In genomic region chr13:68622792-68623191, GRCm38 (mm10) we compare ENCODE assay signal across 11 mouse cellular contexts. TPM values are rescaled to one million over a fixed set of nuclear protein-coding genes. Genes with fewer than 3 reads are reported as not detected.
DNase-seq lines count a peak whose midpoint lies in the region; ATAC-seq and TF ChIP-seq lines count a peak whose summit lies in the region.
"Had no signal": no experiment of that assay in that cellular context is flagged by ENCODE, and none has a peak within 500 bp of the region (broad histone marks: within the 10 kb centered on the region; RNA-seq: fewer than 3 reads in every experiment).

No protein-coding gene starts in this region.

- 53% methylated on average over 6 of the region's 6 CpGs for WGBS in heart, embryonic 12.5 days
- 46% methylated on average over 6 of the region's 6 CpGs for WGBS in lung, embryonic 14.5 days
- WGBS in forebrain, postnatal 0 days: 57% methylated on average over 6 of the region's 6 CpGs

- H3K27ac ChIP-seq in heart, embryonic 12.5 days (ENCODE audit: poor library complexity, severe bottlenecking): no peak overlapping the region
- no peak overlapping the region for H3K27ac ChIP-seq in lung, embryonic 14.5 days (ENCODE audit: low read depth)
- H3K27ac ChIP-seq in forebrain, postnatal 0 days (ENCODE audit: low read depth, low read length): no peak overlapping the region
- H3K27ac ChIP-seq: liver, embryonic 15.5 days had no signal

- no peak overlapping the region for H3K9ac ChIP-seq in heart, embryonic 12.5 days
- no peak overlapping the region for H3K9ac ChIP-seq in lung, embryonic 14.5 days
- H3K9ac ChIP-seq in forebrain, postnatal 0 days: no peak overlapping the region
- H3K9ac ChIP-seq: liver, embryonic 15.5 days had no signal

- no peak overlapping the region for H3K4me2 ChIP-seq in heart, embryonic 12.5 days
- no peak overlapping the region for H3K4me2 ChIP-seq in lung, embryonic 14.5 days
- H3K4me2 ChIP-seq in forebrain, postnatal 0 days (ENCODE audit: low read depth): no peak overlapping the region
- H3K4me2 ChIP-seq: liver, embryonic 15.5 days had no signal

- H3K27me3 ChIP-seq in heart, embryonic 12.5 days (replicated peaks): no peaks in the 10 kb centered on the region
- H3K27me3 ChIP-seq in lung, embryonic 14.5 days (ENCODE audit: insufficient read depth, low read length): no peaks in the 10 kb centered on the region
- no peaks in the 10 kb centered on the region for H3K27me3 ChIP-seq in forebrain, postnatal 0 days (ENCODE audit: insufficient read depth, low read length)
- H3K27me3 ChIP-seq: liver, embryonic 15.5 days had no signal

- TF ChIP-seq CTCF in lung, embryonic 14.5 days (IDR thresholded peaks at IDR 0.05; ENCODE audit: low read depth): peak; percentile 47
- TF ChIP-seq CTCF in forebrain, postnatal 0 days (IDR thresholded peaks at IDR 0.05; ENCODE audit: low read depth): no peak; the same call in none of the 2 replicates

- H3K4me1 ChIP-seq in heart, embryonic 12.5 days (replicated peaks): no peaks in the 10 kb centered on the region
- H3K4me1 ChIP-seq in lung, embryonic 14.5 days (ENCODE audit: insufficient read depth): no peaks in the 10 kb centered on the region
- H3K4me1 ChIP-seq in forebrain, postnatal 0 days (ENCODE audit: insufficient read depth): no peaks in the 10 kb centered on the region
- H3K4me1 ChIP-seq: liver, embryonic 15.5 days had no signal

- H3K4me3 ChIP-seq in heart, embryonic 12.5 days: no peak overlapping the region
- no peak overlapping the region for H3K4me3 ChIP-seq in lung, embryonic 14.5 days (ENCODE audit: low read depth, low read length)
- H3K4me3 ChIP-seq in forebrain, postnatal 0 days (ENCODE audit: low read depth, low read length): no peak overlapping the region
- H3K4me3 ChIP-seq: liver, embryonic 15.5 days had no signal

- H3K36me3 ChIP-seq in heart, embryonic 12.5 days: no peaks in the 10 kb centered on the region
- H3K36me3 ChIP-seq in lung, embryonic 14.5 days (ENCODE audit: insufficient read depth): 0 out of 2 replicates have a peak, but pooled peaks cover 4% of the 10 kb centered on the region
- no peaks in the 10 kb centered on the region for H3K36me3 ChIP-seq in forebrain, postnatal 0 days (ENCODE audit: insufficient read depth)
- H3K36me3 ChIP-seq: liver, embryonic 15.5 days had no signal

- H3K9me3 ChIP-seq in heart, embryonic 12.5 days (replicated peaks): no peaks in the 10 kb centered on the region
- H3K9me3 ChIP-seq in lung, embryonic 14.5 days (ENCODE audit: low read depth, low read length): no peaks in the 10 kb centered on the region
- H3K9me3 ChIP-seq in forebrain, postnatal 0 days (ENCODE audit: low read length): no peaks in the 10 kb centered on the region
- H3K9me3 ChIP-seq: liver, embryonic 15.5 days had no signal

- DNase-seq in heart, adult 9 months (ENCODE audit: low spot score in 2 of 2): no peak
- peak; percentile 47 for DNase-seq in lung, embryonic 14.5 days
- DNase-seq in lung, postnatal 4 days: no peak
- peak; percentile 72 for DNase-seq in forebrain, postnatal 0 days
- DNase-seq in retina, adult 2 months (ENCODE audit: low read depth, low spot score): peak; percentile 4
- no peak for DNase-seq in gastrocnemius, postnatal 4 days (ENCODE audit: low spot score in 2 of 2)
- DNase-seq in adrenal gland, adult (ENCODE audit: inconsistent age in 2 of 2, low spot score in 1 of 2): no peak
- DNase-seq: adrenal gland, adult 8-10 months; thymus, postnatal 25 days had no signal

- 0 out of 2 replicates have a peak, but pooled peaks have one; percentile 39 for ATAC-seq in heart, embryonic 12.5 days (ENCODE audit: insufficient number of reproducible peaks, low FRiP score)
- peak; percentile 63; the same call in 1 of the 2 replicates for ATAC-seq in lung, embryonic 14.5 days (ENCODE audit: insufficient read depth)
- ATAC-seq in forebrain, postnatal 0 days: peak; percentile 97

RNA-seq across cellular contexts. Expression of gene 1700001L19Rik, which starts 25.6 kb away (rescaled TPM):
- 0.22 TPM in 1 of 2 replicates, not detected in the other for polyA plus RNA-seq in heart, embryonic 12.5 days (2016; fragmentation: Nextera tagmentation; extraction: Ambion mirVana)
- polyA plus RNA-seq in lung, embryonic 14.5 days (2014; fragmentation: Nextera tagmentation; extraction: Ambion mirVana): 0.65 and 0.83 TPM in 2 replicates
- total RNA-seq in forebrain, postnatal 0 days (2014; rRNA removed): 9.4 and 17.5 TPM in 2 replicates
- 13.6 and 16.5 TPM in 2 replicates for polyA plus RNA-seq in forebrain, postnatal 0 days (2015; fragmentation: Nextera tagmentation; extraction: Ambion mirVana)
- total RNA-seq in gastrocnemius, postnatal 4 days (2021): not detected
- polyA plus RNA-seq: liver, embryonic 15.5 days had no signal

RNA-seq across cellular contexts. Expression of gene Fastkd3, which starts 40.8 kb away (rescaled TPM):
- 20.9 and 22.1 TPM in 2 replicates for polyA plus RNA-seq in heart, embryonic 12.5 days (2016; fragmentation: Nextera tagmentation; extraction: Ambion mirVana)
- polyA plus RNA-seq in lung, embryonic 14.5 days (2014; fragmentation: Nextera tagmentation; extraction: Ambion mirVana): 39.1 and 41.0 TPM in 2 replicates
- total RNA-seq in forebrain, postnatal 0 days (2014; rRNA removed): 7.9 and 12.3 TPM in 2 replicates
- polyA plus RNA-seq in forebrain, postnatal 0 days (2015; fragmentation: Nextera tagmentation; extraction: Ambion mirVana): 19.5 and 21.3 TPM in 2 replicates
- total RNA-seq in gastrocnemius, postnatal 4 days (2021): 10 to 100 TPM in 1 of 2 experiments, 1 to 10 TPM in 1; 9.4 to 11.2 TPM

RNA-seq across cellular contexts. Expression of gene Mtrr, which starts 40.8 kb away (rescaled TPM):
- polyA plus RNA-seq in heart, embryonic 12.5 days (2016; fragmentation: Nextera tagmentation; extraction: Ambion mirVana): 27.2 and 28.0 TPM in 2 replicates
- 21.6 and 23.8 TPM in 2 replicates for polyA plus RNA-seq in lung, embryonic 14.5 days (2014; fragmentation: Nextera tagmentation; extraction: Ambion mirVana)
- 13.7 and 15.1 TPM in 2 replicates for total RNA-seq in forebrain, postnatal 0 days (2014; rRNA removed)
- polyA plus RNA-seq in forebrain, postnatal 0 days (2015; fragmentation: Nextera tagmentation; extraction: Ambion mirVana): 6.1 and 9.9 TPM in 2 replicates
- 10 to 100 TPM; 18.4 to 21.2 TPM for total RNA-seq in gastrocnemius, postnatal 4 days (2021)

Comparison
In these comparisons a context has a peak if more than half of its experiments do, and no peak if none do; other contexts are left out.
1. DNase-seq: peak in lung, embryonic 14.5 days (single experiment), forebrain, postnatal 0 days (single experiment) and retina, adult 2 months (single experiment); none in heart, adult 9 months (0 of 2), lung, postnatal 4 days (0 of 2), gastrocnemius, postnatal 4 days (0 of 2) and adrenal gland, adult (0 of 2).
2. ATAC-seq: peak in every context shown above with its lines; median percentile 97 in forebrain, postnatal 0 days; 63 in lung, embryonic 14.5 days; 39 in heart, embryonic 12.5 days.